Mouse (Mus musculus) bone marrow macrophage, adult 2 months (primary cell): ENCODE results near the gene Tbr1.

Experiments
- CTCF ChIP-seq: IDR thresholded peaks from 2 replicates; pipeline ENCODE4 v1.5.1; 2012; ENCODE audit warnings: low read depth, mild to moderate bottlenecking, low read length, moderate library complexity
- POLR2A ChIP-seq: IDR thresholded peaks from 2 replicates; pipeline ENCODE4 v1.6.1; 2012; ENCODE audit warnings: mild to moderate bottlenecking, low read depth, low read length, borderline replicate concordance

DNA sequence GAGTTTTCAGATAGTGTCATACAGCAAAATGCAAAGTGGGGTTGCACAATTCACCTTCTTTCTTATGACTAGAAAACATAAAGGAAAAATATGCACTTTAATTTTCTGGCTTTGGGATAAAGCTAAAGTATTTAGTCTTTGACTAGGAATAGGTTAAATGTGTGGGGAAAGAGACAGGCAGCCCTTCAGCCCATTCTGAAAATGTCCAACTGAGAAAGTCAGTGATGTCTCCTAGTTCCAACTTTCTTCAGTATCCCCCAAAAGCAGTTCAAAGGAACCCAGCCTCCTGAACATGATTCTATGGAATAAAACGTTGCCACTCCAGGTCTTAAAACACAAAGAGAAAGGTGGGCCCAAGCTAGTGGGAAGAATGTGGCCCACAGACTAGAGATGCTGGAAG lies 6.7 kb downstream of the Tbr1 start:
- no peak for TF ChIP-seq CTCF
- no peak for TF ChIP-seq POLR2A
